Mouse (Mus musculus): ENCODE data around the gene Slc22a20.
A peak's percentile ranks its signal among the peaks of the same experiment; 100 is the strongest.

The Slc22a20 gene

GRCm38 (mm10) chr19:5986043-5986442 lies at the start of gene Slc22a20:
Slc22a20 (minus strand) TSS chr19:5986143.
- DNase-seq = no peak

- no peak for DNase-seq
These were observed 44.8 kb upstream of the Slc22a20 start for GRCm38 (mm10) chr19:6030520-6031280.

GRCm38 (mm10) chr19:6029426-6029825 lies 43.5 kb upstream of the Slc22a20 start:
- no peak for DNase-seq

GRCm38 (mm10) chr19:6028991-6029390 lies 43.0 kb upstream of the Slc22a20 start:
- no peak for DNase-seq

GRCm38 (mm10) chr19:6023930-6024329 lies 38.0 kb upstream of the Slc22a20 start:
- peak; percentile 8 for DNase-seq

GRCm38 (mm10) chr19:6023059-6023458 lies 37.1 kb upstream of the Slc22a20 start:
- DNase-seq = no peak

- DNase-seq = no peak
These were observed 34.3 kb upstream of the Slc22a20 start for GRCm38 (mm10) chr19:6020276-6020675.

- peak; percentile 93 for DNase-seq
These were observed 32.5 kb upstream of the Slc22a20 start for GRCm38 (mm10) chr19:6018142-6019089.

GRCm38 (mm10) chr19:6016532-6016931 lies 30.6 kb upstream of the Slc22a20 start:
- DNase-seq = no peak

GRCm38 (mm10) chr19:6015511-6016315 lies 29.8 kb upstream of the Slc22a20 start, which contains the start of gene Capn1:
Capn1 (minus strand) TSS chr19:6015897.
- peak; percentile 59 for DNase-seq

GRCm38 (mm10) chr19:6014991-6015510 lies 29.1 kb upstream of the Slc22a20 start:
- DNase-seq = peak; percentile 26

- DNase-seq = no peak
These were observed 27.7 kb upstream of the Slc22a20 start for GRCm38 (mm10) chr19:6013691-6014090.

- no peak for DNase-seq
These were observed 23.2 kb upstream of the Slc22a20 start for GRCm38 (mm10) chr19:6009137-6009536.

GRCm38 (mm10) chr19:6007013-6007412 lies 21.1 kb upstream of the Slc22a20 start:
- no peak for DNase-seq

GRCm38 (mm10) chr19:6005541-6005940 lies 19.6 kb upstream of the Slc22a20 start:
- DNase-seq = no peak

- no peak for DNase-seq
These were observed 14.0 kb upstream of the Slc22a20 start for GRCm38 (mm10) chr19:5999969-6000368.

- no peak for DNase-seq
These were observed 12.2 kb upstream of the Slc22a20 start for GRCm38 (mm10) chr19:5998180-5998579.

GRCm38 (mm10) chr19:5994711-5995110 lies 8.8 kb upstream of the Slc22a20 start:
- DNase-seq = no peak

- DNase-seq = no peak
These were observed 6.1 kb upstream of the Slc22a20 start for GRCm38 (mm10) chr19:5992012-5992411.

- DNase-seq = no peak
These were observed 5.5 kb upstream of the Slc22a20 start for GRCm38 (mm10) chr19:5991467-5991866.

GRCm38 (mm10) chr19:5990921-5991320 lies 5.0 kb upstream of the Slc22a20 start:
- DNase-seq = no peak

GRCm38 (mm10) chr19:5990033-5990432 lies 4.1 kb upstream of the Slc22a20 start:
- no peak for DNase-seq

- DNase-seq = no peak
These were observed 3.6 kb upstream of the Slc22a20 start for GRCm38 (mm10) chr19:5989585-5989984.

Data from kidney, adult 9 months (tissue).